Mouse (Mus musculus) E14TG2a.4 (cell line): ENCODE data around the gene Tekt1.

Experiments
- CTCF ChIP-seq: conservative IDR thresholded peaks from 2 replicates; pipeline ENCODE4 v1.5.1; 2014; ENCODE audit warnings: low read length
- NANOG ChIP-seq: IDR thresholded peaks from 2 replicates; pipeline ENCODE4 v1.6.1; 2014; ENCODE audit warnings: borderline replicate concordance, low read length, mixed read lengths
- POU5F1 ChIP-seq: IDR thresholded peaks from 2 replicates; pipeline ENCODE4 v1.6.1; 2014; ENCODE audit warnings: low read length, borderline replicate concordance

- no peak for TF ChIP-seq CTCF
- TF ChIP-seq POU5F1 = no peak
- no peak for TF ChIP-seq NANOG
These were observed 32.5 kb upstream of the Tekt1 start for GRCm38 (mm10) chr11:72394694-72395093.
